Mouse (Mus musculus) thymus, postnatal 36 days (tissue): ENCODE measurements around the gene Grik3.

Source experiments
- DNase-seq, 2 experiments: peaks; one replicate each; pipeline ENCODE4 v3.0.0; 2022; ENCODE audit warnings: mixed read lengths in 2 of 2

Grik3 gene

GRCm38 (mm10) chr4:125656031-125656430 is 165.5 kb downstream of the Grik3 start:
- DNase-seq = no peak

GRCm38 (mm10) chr4:125658376-125658775 is 167.9 kb downstream of the Grik3 start:
- DNase-seq = no peak

GRCm38 (mm10) chr4:125661982-125662381 is 171.5 kb downstream of the Grik3 start:
- no peak for DNase-seq

GRCm38 (mm10) chr4:125663262-125663661 is 172.8 kb downstream of the Grik3 start:
- DNase-seq = no peak

GRCm38 (mm10) chr4:125665955-125666354 is 175.5 kb downstream of the Grik3 start:
- DNase-seq = peak; percentile 12 to 25

- no peak for DNase-seq
These were observed 191.5 kb downstream of the Grik3 start for GRCm38 (mm10) chr4:125682007-125682406.

GRCm38 (mm10) chr4:125687078-125687477 is 196.6 kb downstream of the Grik3 start:
- DNase-seq = no peak

- DNase-seq = no peak
These were observed 204.9 kb downstream of the Grik3 start for GRCm38 (mm10) chr4:125695431-125695830.

GRCm38 (mm10) chr4:125696182-125696939 is 205.9 kb downstream of the Grik3 start:
- no peak for DNase-seq

- DNase-seq = no peak
These were observed 207.1 kb downstream of the Grik3 start for GRCm38 (mm10) chr4:125697626-125698025.

- no peak for DNase-seq
These were observed 208.6 kb downstream of the Grik3 start for GRCm38 (mm10) chr4:125699056-125699455.

- DNase-seq = no peak
These were observed 209.8 kb downstream of the Grik3 start for GRCm38 (mm10) chr4:125700331-125700730.

- DNase-seq = no peak
These were observed 212.3 kb downstream of the Grik3 start for GRCm38 (mm10) chr4:125702607-125703309.

GRCm38 (mm10) chr4:125703310-125703690 is 212.8 kb downstream of the Grik3 start:
- DNase-seq = peak in 1 of 2 experiments; percentile 3

- DNase-seq = no peak
These were observed 215.2 kb downstream of the Grik3 start for GRCm38 (mm10) chr4:125705746-125706145.

- no peak for DNase-seq
These were observed 219.2 kb downstream of the Grik3 start for GRCm38 (mm10) chr4:125709716-125710115.

- DNase-seq = no peak
These were observed 227.4 kb downstream of the Grik3 start for GRCm38 (mm10) chr4:125717881-125718280.

- no peak for DNase-seq
These were observed 228.1 kb downstream of the Grik3 start for GRCm38 (mm10) chr4:125718429-125719140.

- DNase-seq = no peak
These were observed 235.7 kb downstream of the Grik3 start for GRCm38 (mm10) chr4:125726241-125726640.

GRCm38 (mm10) chr4:125727030-125727429 is 236.5 kb downstream of the Grik3 start:
- no peak for DNase-seq

GRCm38 (mm10) chr4:125727626-125728025 is 237.1 kb downstream of the Grik3 start:
- no peak for DNase-seq

GRCm38 (mm10) chr4:125728091-125728863 is 237.8 kb downstream of the Grik3 start:
- no peak for DNase-seq
